Mouse (Mus musculus) kidney, adult 18-20 months (tissue): Measurements from ENCODE around the gene Reps2.

Experiments
- DNase-seq: peaks from one replicate; pipeline ENCODE4 v3.0.0; 2021

Gene Reps2

DNA sequence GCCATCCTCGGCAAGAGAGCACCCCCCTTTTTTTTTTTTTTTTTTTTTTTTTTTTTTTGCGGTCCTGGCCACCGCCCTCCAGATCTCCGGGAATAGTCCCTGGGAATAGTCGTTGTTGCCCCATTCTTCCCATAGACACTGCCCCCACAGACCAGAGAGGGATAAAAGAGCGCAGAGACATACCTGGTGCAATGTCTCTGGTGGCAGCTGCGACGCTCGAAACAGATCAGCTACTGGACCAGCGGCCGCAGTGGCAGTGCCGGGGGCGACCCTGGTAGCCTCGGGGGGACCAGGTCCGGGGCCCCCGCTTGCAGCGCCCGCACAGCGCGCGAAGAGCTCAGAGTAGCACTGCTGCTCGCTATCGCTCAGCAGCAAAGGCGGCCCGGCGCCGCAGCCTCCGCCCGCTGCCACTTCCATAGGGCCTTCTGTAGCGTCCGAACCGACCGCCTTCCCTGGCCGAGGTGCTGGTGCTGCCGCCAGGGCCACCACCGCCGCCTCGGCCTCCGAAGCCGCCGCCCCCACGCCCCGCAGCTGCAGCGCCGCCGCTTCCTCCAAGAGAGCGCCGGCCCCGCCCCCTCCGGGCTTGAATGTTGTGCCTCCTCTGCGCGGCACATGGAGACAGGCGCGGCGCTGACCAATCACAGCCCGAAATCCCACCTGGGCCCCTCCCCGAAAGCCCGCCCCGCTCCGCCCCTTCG lies at the start of gene Reps2:
Gene Reps2, minus strand, starts transcription at position 559 of the 698 bp plus-strand sequence.
- DNase-seq = peak; percentile 79

DNA sequence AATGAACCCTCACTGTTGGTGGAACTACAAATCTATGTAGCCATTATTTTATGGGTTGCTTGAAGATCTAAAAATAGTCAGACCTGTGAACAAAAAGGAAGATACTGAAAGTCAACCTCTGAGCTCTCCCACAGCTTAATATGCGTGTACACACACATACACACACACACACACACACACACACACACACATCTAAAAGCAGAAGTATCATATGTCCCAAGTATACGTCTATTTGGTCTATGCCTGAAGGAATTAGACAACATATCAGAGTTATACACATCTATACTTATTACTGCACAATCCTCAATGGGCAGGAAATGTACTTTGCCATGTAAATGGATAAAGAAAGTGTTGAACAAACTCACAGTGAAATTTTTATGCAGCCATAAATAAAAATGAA lies 47.8 kb upstream of the Reps2 start:
- DNase-seq = no peak

DNA sequence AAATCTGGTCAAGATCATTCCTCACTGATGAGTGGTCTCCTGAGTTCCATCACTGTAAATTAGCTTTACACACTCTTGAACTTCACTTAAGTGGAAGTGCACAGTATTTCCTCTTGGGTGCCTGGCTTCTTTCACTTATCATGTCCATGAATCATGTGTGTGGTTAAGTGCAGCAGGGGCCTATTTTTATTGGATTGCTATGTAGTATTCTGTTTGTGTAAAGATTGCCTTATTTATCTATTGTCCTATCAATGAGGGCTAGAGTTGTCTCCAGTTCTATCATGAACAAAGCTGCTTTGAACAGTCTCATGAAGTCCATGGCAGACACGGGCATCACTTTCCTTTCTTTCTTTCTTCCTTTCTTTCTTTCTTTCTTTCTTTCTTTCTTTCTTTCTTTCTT lies 41.9 kb upstream of the Reps2 start:
- DNase-seq = no peak

DNA sequence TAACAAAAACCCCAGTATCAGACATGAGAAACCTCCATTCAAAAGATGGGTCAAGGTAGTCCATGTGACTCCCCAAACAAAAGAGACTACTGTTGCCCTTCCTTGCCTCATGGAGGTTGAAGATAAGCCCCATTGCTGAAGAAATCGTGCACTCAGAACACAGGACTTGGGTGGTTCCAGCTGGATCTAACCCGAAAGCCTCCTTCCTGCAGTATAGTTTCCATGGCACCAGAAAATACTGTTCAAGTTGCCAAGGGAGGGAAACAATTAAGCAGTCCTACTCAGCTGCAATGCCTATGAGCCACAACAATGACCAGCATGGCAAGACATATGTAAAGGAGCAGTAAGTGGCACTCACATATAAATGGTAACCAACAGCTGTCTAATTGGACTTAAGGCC lies 36.1 kb upstream of the Reps2 start:
- DNase-seq = no peak

DNA sequence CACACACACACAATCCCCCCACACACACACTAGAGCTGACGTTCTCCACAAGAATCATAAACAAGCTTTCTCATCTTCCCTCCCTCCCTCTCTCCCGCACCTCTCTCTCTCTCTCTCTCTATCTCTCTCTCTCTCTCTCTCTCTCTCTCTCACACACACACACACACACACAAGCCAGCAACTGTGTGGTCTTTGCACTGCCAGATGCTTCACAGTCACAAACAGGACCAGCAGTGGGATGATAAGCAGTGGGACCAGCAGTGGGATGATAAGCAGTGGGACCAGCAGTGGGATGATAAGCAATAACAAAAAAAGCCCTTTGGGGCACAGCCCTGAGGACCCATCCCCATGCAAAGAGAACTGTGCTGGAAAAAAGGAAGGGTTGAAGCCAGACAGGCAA lies 35.4 kb upstream of the Reps2 start:
- DNase-seq = no peak

DNA sequence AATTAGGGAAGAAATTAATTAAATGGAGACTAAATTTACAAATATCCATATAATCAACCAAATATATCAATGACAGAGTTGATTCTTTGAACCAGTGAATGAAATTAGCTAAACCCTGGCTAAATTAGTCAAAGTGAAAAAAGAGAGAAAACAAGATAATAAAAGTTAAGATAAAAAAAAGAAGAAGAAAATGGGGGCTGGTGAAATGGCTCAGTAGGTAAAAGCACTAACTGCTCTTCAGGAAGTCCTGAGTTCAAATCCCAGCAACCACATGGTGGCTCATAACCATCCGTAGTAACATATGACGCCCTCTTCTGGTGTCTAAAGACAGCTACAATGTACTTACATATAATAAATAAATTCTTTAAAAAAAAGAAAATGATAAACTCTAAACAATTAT lies 22.7 kb upstream of the Reps2 start:
- DNase-seq = no peak

DNA sequence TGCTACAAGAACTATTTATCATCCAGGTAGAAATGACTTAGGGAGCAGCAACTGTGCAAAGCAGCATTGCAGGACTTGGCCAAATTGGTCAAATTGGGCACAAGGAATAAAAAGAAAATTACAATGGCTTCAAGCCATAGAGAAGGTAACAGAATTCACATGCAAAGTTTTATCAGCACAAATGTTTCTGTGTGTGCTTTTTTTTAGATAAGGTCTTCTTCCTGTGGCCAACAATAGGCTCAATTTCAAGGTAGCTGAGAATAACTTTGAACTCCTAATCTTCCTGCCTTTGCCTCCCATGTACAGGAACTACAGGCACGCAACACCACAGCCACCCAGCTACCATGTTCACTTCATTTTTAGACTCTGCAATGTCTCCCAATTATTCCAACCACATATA lies 16.7 kb upstream of the Reps2 start:
- no peak for DNase-seq

DNA sequence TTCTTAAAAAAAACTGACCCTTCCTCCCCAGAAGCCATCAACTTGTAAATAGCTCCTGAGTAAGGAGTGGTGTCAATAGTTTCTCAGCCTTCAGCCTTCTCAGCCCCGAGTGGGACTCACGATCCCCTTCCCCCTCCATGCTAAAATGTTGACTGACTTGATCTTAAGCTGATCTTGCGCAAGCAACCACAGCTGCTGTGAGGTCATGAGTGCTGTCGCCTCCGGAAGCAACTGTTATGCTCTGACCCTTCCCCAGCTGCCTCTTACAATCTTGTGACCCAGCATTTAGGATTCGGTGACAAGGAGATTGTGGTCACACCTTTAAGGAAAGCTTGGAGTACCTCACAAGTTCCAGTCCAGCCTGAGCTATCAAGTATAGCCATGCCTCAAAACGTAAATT lies 10.1 kb upstream of the Reps2 start:
- no peak for DNase-seq

DNA sequence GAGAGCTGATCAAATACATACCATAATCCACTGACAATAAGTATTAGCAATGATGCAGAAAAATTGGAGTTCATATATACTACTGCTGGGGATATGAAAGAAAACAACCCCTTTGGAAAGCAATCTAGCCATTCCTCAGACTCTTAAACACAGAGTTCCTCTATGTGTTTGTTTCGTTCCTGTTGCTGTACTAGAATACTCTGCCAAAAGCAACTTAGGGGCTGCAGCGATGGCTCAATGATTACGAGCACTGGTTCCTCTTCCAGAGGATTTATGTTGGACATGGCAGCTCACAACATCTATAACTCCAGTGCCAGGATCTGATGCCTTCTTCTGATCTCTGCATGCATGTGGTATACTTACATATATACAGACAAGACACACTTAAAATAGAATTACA lies 9.0 kb upstream of the Reps2 start:
- DNase-seq = no peak

DNA sequence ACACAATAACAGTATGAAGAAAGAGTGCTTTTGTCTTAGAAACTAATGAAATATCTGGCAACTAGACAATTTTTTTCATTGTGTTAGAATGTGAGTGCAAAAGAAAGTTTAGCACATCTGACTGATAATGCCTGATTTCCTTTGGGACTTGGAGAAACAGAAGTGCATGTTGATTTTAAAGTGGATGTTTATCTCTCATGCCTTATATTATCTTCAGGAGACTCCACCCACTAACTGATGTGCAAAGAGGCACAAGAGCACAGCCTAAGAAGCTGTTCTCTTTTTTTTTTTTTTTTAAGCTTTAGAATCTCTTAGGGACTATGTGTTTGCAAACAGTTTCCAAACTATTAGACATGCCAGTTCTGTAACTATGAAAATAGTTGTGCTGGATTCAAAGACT lies 7.7 kb upstream of the Reps2 start:
- no peak for DNase-seq

DNA sequence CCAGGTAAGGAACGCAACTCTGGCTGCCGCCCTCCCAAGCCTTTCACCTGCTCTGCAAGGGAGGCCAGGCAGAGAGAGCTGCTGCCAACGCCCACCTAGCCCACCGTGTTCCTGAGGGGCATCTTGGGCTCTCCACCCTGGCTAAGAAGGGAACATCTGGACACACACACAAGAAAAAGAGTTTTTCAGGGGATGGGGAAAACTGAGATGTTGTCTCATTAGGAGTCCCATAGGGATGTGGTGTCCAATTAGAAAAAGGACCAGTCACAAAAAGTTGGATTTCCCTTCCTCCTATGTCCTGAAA lies 292 bp upstream of the Reps2 start:
- no peak for DNase-seq

DNA sequence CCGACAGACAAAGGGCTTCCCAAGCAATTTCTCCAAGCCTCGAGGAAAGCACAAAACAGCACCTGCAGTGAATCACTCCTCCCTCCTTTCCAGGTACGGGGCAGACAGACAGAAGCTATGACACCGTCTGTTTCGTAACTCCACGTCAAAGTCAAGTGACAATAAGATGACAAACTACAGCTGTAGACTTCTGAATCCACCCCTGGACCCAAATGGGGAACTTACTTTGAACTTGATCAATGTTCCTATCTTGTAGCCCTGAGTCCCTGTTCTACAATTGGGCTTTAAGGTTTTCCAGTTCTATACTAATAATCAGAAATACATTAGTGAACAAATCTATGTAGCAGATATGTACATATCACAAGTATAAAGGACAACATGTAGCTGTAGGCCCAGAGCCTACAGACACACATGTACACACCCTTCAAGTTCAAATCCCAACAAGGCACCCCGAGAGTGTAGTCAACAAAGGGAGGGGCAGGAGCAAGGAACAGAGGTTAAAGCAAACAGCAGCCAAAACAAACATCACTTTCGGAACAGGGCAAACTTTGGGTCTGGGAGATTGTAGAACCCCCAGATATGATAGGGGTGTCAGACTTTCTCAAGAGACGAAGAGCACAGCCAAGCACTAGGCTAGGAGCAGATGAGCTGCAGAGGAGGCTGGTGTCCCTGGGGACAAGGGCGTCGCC lies 903 bp downstream of the Reps2 start:
- DNase-seq = no peak

DNA sequence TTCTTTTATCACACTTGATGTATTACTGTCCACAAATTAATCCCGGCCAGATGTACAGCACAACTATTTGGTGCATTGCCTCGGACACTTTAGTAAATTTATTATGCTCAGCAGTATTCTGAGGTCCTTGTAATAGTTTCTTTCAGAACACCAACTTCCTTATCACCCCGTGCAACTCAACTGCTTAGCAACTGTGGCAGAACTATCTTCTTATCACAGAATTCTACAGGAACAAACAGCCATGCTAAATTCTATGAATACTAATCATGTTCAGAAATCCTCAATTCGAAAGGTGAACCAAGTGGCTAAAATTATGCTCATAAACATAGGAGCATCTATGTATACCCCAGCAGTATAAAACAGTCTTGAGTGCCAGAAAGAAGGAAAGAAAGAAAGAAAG lies 1.7 kb downstream of the Reps2 start:
- no peak for DNase-seq

DNA sequence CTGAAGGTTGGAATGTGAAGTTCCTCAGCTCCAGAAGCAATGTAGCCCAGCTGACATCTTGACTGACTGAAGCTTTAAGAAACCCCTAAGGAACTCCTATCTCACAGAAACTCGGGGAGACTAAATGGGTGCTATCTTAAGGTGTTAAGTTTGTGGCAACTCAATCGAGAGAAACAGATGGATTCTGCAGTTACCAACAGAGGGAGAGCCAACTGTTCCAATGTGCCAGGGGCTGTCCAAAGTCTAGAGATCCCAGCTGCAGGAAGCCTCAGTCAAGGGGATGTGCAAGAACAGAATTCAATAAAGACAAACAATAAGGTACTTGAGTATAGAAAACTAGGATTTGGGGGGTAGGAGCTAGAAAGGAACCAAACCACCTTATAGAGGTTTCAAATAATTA lies 8.3 kb downstream of the Reps2 start:
- no peak for DNase-seq

DNA sequence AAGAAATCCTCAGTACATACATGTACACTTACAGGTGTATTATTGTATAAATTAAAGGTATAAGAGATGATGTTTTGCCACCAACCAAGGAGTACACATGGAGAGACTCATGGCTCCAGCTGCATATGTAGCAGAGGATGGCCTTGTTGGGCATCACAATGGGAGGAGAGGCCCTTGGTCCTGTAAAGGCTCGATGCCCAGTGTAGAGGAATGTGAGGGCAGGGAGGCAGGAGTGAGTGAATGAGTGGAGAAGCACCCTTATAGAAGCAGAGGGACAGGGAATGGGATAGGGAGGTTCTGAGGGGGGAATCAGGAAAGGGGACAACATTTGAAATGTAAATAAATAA lies 21.4 kb downstream of the Reps2 start:
- no peak for DNase-seq

DNA sequence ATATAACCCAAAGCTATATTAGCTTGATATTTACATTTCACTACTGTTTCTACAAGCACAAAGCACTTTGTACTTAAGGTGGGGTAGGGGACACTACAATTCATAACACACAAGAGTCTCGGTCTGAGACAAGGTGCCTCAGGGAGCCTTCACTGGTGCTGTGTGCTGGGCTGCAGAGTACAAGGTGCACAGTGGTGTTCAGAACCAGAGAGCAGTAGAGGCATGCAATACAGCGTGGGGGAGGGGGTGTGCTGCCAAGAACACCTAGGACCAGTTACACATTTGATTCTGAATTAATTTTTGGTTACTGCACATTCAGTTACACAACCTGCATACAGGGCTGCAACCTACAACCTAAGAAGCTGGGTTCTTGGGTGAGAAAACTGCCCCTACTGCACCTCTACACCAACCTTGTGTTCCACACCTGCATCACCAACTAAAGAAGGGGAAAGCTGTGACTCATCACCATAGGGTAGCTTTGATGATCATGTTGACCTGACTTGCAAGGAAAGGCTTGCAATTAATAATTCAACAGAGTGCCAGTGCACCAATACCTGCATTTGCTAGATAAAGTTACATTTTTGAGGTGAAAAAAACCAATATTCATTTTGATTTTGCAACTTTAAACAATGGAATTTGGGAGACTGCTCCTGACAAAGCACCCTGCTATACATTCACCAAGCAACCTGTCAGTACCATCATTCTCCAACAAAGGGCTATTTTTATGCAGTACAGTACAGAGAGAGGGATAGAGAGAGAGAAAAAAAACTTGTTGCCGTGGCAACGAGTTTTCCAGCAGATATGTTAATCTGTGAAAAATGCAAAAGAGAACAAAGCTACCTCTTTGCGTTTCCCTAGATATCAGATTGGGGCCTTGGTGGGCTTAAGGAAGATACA lies 22.0 kb downstream of the Reps2 start:
- no peak for DNase-seq

DNA sequence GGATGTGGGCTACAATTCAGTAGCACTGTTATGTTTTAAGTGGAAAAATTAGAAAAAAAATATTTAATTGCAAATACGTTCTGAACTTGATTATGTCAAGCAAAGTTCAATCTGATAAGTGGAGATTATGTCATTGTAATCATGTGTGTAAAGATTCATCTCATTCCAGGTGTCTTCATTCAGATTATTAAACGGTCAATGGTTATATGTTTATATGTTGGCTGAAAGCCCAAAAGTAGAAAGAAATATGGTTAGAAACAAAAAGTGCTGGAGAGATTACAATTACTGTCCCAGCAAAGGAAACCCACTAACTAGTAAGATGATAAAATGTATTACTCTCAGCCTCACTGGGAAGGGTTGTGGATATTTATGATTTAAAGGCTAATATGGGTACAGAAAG lies 23.7 kb downstream of the Reps2 start:
- no peak for DNase-seq

DNA sequence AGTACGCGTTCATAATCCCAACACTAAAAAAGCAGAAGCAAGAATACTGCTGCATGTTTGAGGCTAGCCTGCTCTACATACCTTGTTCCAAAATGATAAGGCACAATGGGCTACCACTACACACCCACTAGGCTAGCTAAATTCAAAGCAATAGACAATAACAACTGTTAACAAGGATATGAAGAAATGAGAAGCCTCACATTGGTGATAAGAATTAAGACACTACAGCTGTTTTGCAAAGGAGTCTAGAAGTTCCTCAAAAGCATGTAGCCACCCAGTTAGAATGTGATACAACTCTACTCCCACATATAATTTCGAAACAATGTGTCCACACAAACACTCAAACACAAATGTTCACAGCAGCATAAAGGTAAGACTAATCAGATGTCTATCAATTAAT lies 24.9 kb downstream of the Reps2 start:
- DNase-seq = no peak

DNA sequence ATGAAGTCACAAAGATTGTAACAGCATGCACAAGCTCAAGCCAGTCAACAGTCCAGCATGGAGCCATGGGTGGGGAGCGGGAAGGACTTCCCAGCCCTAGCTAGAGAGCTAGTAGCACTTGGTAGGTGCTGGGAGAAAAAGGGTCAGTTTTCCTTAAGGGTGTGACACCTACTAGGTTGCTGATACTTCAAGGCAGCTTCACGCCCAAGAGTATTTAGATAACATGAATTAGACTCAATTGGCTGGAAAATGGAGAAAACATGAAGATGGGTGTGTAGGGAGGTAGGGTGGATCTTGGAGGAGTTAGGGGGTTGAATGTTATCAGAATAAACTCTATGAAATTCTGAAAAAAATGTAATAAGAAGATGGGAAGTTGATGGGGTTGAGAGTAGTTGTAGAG lies 37.3 kb downstream of the Reps2 start:
- DNase-seq = no peak

DNA sequence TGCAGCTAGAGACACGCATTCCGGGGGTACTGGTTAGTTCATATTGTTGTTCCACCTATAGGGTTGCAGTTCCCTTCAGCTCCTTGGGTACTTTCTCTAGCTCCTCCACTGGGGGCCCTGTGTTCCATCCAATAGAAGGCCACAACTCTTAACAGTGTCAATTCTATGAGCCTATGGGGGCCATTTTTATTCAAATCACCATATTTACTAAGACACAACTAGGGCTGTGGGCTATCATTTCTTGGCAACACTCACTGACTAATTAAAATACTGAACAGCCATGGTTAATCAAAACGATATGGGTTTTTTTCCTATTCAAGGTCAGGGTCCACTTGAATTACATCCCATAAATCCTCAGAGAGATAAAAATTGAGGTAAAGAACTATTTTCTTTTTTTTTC lies 43.8 kb downstream of the Reps2 start:
- DNase-seq = no peak

DNA sequence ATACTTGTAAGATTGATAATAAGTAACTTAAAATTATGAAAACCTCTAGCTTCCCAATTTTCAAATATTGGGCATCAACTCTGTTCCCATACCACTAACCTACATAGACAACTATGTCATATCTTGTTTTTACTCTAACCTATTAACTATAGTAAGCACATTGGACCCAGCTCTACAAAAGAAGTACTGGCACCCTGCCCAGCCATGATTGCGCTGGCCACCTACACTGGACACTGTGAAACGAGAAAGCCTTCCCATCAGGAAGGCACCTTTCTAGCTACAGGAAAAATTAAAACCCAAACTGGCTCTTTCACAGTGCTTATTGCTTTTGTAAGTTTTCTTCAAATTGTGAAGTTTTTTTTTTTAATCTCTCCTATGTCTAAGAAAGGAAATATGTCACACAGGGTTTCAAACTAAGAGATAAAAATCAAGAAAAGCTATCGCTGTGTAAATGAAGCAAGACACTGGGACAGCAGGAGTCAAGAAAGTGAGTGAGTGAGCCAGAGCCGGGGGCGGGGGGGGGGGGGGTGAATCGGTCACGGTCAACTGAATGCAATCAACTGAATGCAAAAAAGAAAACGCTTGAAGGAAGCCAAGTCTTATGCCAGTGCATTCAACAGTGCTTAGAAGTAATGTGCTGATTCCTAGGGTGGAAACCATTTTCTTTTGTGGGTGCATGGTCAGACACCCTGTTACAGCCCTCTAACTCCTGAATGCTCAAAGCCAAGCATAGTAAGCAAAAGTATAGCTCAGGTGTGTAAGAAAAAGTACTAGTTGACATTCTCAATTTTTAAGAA lies 52.2 kb downstream of the Reps2 start:
- peak; percentile 37 for DNase-seq

DNA sequence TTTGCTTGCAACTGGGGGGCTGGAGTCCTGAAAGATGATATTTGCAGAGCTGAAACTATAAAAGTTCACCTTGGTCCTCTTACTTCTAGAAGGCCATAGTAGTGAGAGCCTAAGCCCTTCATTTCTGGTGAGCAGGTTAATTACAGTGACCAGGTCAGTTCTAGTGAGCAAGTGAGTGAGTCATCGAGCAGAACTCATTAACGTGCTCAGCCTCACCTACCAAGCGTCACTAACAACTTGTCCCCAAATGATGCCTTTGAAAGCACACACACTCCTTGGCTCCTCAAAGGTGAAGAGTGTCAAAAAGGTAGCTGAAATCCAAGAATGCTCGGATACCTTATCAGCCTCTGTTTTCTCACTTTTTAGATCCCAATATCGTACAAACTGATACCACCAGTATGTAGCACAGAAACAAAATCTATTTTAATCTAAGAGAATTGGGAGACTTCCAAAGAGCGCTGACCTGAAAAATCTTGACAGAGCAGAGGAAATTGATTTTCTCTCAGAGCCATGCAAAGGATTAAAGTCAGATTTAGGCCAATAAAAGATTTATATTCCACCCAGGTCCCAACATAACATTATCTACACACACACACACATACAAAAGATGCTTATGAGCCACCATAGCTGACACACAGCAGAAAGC lies 53.2 kb downstream of the Reps2 start:
- no peak for DNase-seq
